Mouse (Mus musculus) spleen, postnatal 14 days (tissue): ENCODE measurements around the gene Ranbp10.
"Not testable (repeated sequence)": the region's sequence is repeated elsewhere in the genome, so short reads cannot be mapped to it uniquely, and the experiment has no call there.

Experiments used
- DNase-seq, 2 experiments: peaks; one replicate each; pipeline ENCODE4 v3.0.0; 2021 to 2022; ENCODE audit warnings: low spot score in 2 of 2

Gene Ranbp10

DNA sequence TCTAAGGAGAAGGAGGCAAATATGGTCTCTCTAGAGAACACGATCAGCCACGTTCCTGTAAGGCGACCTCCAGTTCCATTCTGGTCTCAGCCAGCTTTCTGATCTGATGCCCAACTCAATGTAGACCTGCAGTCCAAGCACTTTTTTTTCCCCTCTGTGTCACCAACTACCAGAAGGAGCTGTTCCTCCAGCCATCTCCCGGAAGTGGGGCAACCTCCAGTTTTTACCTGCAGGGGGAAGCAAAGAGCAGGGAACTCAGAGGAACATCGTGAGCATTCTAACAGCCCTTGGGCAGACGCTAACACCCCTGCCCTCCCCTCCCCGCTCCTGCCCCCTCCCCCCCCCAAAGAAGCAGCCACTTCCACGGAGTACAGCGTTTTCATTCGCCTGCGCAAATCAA is 8.2 kb upstream of the Ranbp10 start:
- peak; percentile 80 to 86 for DNase-seq

DNA sequence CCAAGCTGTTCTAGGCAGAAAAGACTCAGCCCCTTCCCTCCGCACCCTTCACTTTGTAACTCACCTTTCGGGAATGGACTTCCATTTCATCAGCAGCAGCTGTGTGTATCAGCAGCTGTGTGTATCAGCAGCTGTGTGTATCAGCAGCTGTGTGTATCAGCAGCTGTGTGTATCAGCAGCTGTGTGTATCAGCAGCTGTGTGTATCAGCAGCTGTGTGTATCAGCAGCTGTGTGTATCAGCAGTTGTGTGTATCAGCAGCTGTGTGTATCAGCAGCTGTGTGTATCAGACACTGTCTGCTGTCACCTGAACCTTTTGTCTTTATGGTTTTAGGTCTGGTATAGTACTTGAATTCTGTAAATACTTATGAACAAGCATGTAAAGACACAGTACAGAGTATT is 6.6 kb upstream of the Ranbp10 start:
- not testable (repeated sequence) for DNase-seq

DNA sequence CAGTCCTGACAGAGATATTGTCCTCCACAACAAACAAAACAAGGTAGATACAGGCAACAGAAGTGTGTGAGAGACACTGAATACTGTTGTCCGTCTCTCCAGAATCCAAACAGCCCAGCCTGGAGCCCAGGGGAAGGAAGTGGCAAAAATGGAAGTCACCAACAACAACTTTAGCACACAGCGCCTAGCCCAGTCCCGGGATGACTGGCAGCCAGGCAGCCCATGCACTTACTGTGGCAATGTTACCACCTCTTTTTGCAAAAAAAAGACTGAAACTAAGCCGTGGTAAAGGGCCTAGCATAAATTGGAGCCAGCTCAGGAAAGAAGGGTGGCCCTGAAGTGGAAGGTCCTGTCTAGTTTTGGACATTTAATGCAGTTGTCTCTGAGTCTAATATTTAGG is 771 bp downstream of the Ranbp10 start:
- no peak for DNase-seq

DNA sequence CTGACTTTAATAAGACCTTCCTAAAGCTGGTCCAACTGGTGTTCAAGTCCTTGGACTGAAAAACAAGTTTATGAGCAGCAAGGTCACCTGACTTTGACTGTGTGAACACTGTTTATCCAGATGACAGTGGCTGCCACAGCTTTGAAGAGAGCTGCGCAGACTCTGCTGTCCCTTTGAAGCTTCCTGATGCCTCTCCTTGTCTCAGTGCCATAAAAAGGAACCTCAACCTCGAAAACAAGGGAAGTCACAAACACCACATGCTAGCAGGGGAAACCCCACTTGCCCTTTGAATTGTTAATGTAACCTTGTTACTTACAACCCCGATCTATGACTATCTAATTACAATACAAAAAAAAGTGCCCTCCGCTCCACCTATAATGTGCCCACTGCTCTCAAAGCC is 1.6 kb downstream of the Ranbp10 start:
- DNase-seq = no peak

- DNase-seq = peak; percentile 57 to 69
These were observed 6.2 kb downstream of the Ranbp10 start for GRCm38 (mm10) chr8:105820925-105821324.

DNA sequence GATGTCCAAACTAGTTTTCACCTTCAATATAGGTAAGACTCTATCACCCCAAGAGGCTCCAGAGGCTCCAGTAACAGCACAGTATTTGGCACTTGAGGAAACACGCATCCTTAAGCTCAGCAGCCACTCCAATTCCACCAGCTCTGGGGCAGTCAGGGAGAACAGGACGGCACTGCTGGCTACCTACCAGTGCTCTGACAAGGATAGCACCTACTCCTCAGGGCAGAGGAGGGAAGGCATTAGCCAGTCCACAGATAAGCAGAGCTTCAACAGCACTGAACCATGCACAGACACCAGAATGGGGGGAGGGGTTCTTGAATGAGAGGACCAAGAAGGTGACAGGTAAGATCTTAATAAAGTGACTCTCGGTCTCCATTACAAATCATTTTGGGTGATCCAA is 7.5 kb downstream of the Ranbp10 start:
- DNase-seq = no peak

DNA sequence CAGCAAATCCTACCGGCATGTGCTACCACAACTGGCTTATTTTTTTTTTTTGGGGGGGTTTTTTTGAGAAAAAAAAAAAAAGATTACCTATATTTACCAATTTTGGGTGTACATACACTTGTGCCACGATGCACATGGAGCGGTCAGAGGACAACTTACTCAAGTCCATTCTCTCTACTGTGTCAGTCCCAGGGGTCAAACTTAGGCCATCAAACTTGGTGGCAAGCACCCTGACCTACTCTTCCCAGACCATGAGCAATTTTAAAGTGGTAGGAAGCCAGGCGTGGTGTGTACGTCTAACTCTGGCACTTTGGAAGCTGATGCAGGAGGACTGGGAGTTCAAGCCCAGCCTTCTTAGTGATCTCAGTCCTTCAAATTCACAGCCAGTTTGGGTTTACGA is 13.9 kb downstream of the Ranbp10 start:
- no peak for DNase-seq

- no peak for DNase-seq
These were observed 14.6 kb downstream of the Ranbp10 start for GRCm38 (mm10) chr8:105812511-105812910.

GRCm38 (mm10) chr8:105811543-105811942 is 15.6 kb downstream of the Ranbp10 start:
- DNase-seq = no peak

DNA sequence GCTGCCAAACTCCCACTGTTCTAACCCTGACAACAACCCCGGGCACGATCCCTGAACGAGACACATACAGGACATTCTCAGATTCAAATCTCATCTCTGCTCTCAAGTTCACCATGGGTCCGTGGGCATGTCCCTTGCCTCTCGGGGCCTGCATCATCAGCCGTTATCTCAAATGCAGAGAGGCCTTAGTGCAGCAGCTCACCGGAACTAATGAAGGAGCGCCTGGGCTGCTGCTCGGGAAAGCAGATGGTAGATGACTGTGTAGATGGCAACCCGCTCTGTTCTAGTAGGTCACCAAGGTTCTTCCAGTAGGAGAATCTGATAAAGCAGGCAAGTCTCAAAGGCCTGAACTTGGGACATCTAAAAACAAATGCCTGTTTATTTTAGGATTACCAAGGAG is 16.1 kb downstream of the Ranbp10 start:
- no peak for DNase-seq

- no peak for DNase-seq
These were observed 16.8 kb downstream of the Ranbp10 start for GRCm38 (mm10) chr8:105810245-105810786.

GRCm38 (mm10) chr8:105808480-105808879 is 18.7 kb downstream of the Ranbp10 start:
- no peak for DNase-seq

- DNase-seq = no peak
These were observed 19.4 kb downstream of the Ranbp10 start for GRCm38 (mm10) chr8:105807766-105808165.

- no peak for DNase-seq
These were observed 21.2 kb downstream of the Ranbp10 start for GRCm38 (mm10) chr8:105805964-105806363.

GRCm38 (mm10) chr8:105805346-105805745 is 21.8 kb downstream of the Ranbp10 start:
- DNase-seq = no peak

DNA sequence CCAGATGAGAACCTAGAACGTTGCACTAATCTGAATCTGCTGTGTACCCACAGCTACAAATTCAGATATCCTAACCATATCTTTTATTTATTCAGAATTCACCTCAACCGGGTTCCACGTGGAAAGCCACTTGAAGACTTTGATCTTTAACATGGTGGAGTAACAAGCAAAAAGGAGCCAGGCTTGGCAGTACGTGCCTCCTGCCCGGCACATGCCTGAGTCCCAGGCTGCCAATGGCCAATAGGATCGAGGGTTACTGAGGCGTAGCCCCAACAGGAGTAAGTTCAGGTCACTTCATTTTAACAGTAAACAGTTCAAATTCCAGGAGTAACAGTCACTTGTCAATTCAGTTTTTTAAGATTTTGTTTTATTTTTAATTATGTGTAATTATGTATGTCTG is 22.4 kb downstream of the Ranbp10 start:
- no peak for DNase-seq

DNA sequence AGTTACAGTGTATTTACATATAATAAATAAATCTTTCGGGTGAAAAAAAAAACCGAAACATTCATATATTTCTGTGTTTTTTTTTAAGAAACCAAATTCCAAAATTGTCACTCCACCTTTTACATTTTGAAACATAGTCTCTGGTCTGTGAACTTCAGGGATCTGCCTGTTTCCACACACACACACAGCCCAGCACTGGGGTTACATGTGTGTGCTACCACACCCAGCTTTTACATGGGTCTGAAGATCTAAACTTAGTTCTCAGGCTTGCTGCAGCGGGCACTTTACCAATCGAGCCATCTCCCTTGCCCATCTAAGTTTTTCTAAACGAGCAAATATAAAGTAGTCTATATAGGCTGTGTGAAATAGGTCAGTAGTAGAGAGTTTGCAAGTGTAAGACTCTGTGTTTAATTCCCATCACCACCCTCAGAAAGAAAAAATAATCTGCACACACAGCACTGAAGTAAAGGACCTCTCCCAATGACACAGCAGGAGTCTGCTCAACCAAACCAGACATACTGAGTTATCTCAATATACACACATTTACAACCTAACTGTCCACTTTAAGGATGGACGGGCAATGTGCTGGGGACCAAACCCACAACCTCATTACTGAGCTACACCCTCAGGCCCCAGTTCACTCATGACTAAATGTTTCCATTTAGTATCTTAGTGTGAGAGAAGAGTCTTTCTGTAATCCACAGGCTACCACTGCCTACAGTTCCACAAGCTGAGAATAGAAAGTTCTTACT is 25.8 kb downstream of the Ranbp10 start:
- no peak for DNase-seq

- DNase-seq = peak; percentile 75 to 83
These were observed 27.9 kb downstream of the Ranbp10 start for GRCm38 (mm10) chr8:105799091-105799812.

GRCm38 (mm10) chr8:105798408-105798807 is 28.7 kb downstream of the Ranbp10 start:
- DNase-seq = no peak

- no peak for DNase-seq
These were observed 31.4 kb downstream of the Ranbp10 start for GRCm38 (mm10) chr8:105795785-105796184.

DNA sequence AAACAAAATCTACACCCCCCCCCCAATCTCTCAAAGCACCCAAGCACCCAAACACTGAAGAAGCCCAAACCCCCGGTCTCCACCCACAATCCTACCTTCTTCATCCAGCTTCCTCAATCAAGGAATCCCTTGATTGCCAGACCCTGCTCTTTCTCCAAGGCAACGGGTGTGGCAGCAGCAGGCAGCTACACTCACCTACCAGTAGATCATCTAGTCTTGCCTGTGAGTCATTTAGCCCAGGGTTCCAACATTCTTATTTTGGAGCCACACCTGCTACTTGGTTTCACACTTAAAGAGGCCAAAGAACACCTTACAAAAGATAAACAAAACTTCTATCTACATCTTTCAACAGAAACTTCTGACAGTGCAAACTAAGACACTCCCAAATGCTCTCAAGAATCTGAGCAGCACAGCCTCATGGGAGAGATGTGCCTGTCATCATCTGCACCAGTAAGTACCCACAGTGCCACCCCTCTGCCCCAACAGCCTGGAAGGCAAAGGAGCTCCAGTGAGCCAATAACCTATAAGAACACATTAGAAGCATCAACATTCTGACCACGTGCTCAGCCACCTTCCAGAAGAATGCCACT is 33.0 kb downstream of the Ranbp10 start:
- DNase-seq = no peak

GRCm38 (mm10) chr8:105793331-105793730 is 33.8 kb downstream of the Ranbp10 start:
- DNase-seq = no peak

- DNase-seq = no peak
These were observed 37.5 kb downstream of the Ranbp10 start for GRCm38 (mm10) chr8:105789626-105790025.
